Mouse (Mus musculus): ENCODE measurements at regions not wholly inside any gene's neighbourhood (a gene's known extent, or its start where the extent isn't known, plus 50 kb on each side); places are given as distances from the start of the nearest gene placed in this dataset.
A peak's percentile ranks its signal among the peaks of the same experiment; 100 is the strongest.

GRCm38 (mm10) chr11:64579826-64580225 is 143.4 kb upstream of the F930015N05Rik start:
- no peak for DNase-seq (ENCODE audit: low spot score)

GRCm38 (mm10) chr11:64586056-64586455 is 149.6 kb upstream of the F930015N05Rik start:
- DNase-seq (ENCODE audit: low spot score), result no peak

- DNase-seq (ENCODE audit: low spot score), result no peak
Observed at GRCm38 (mm10) chr11:64587034-64587710, 150.7 kb upstream of the F930015N05Rik start.

DNA sequence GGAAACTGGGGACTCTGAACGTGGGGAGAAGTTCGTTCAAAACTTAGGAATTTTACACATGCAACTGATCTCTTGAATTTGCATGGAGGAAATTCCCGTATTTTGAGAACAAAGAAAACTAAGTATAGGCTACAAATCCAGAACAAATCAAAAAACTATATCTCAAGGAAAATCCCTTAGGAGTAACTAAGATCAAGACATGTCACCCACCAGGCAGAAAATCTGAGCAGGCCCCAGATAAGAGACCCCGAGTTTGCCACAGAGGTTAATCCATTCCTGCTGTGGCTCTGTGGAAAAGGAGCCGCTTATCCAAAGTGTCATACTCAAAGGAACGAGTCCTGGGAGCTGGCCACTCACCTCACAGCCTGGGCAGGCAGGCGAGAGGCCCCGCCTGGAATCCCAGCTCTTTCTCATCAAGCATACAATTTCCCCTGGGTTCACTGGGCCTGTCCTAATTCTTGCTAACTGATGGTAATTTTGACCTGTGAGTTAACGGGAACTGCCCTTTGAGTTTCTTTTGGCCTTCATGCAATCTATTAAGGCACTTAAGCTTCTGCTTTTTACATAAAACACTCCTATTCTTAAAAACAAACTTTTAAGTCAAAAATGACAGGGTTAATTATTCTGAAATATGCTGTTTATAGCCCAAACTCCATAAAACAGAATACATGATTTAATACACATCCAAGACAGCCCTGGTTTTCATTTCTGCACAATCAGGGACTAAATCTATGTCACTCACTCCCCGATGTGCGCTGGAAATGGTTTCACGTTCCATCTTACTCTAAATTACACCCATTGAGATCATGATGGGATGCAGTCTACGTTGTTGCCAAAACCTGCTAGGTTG is 151.5 kb upstream of the F930015N05Rik start:
- DNase-seq (ENCODE audit: low spot score), result no peak

GRCm38 (mm10) chr11:64588601-64588989 is 152.1 kb upstream of the F930015N05Rik start:
- no peak for DNase-seq (ENCODE audit: low spot score)

GRCm38 (mm10) chr11:64589026-64589425 is 152.6 kb upstream of the F930015N05Rik start:
- no peak for DNase-seq (ENCODE audit: low spot score)

DNA sequence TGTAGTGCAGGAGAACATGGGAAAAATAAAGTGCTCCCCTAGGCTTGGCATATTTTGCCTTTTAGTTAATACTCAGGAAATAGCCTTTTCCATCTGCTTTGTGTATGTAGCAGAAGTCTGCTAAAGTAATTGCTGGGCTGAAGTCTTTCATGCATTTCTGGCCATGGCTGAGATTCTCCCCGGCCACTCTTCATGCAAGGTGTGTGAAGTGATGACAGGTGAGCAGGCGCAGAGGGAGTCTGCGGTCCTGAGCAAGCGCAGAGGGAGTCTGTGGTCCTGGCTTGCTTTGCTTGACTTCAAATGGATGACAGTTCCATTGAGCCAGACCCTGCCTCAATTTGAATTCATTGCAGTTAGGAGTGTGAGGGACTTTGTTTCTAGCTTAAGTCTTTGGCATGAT is 153.6 kb upstream of the F930015N05Rik start:
- no peak for DNase-seq (ENCODE audit: low spot score)

GRCm38 (mm10) chr11:64592253-64592652 is 155.8 kb upstream of the F930015N05Rik start:
- DNase-seq (ENCODE audit: low spot score), result no peak

DNA sequence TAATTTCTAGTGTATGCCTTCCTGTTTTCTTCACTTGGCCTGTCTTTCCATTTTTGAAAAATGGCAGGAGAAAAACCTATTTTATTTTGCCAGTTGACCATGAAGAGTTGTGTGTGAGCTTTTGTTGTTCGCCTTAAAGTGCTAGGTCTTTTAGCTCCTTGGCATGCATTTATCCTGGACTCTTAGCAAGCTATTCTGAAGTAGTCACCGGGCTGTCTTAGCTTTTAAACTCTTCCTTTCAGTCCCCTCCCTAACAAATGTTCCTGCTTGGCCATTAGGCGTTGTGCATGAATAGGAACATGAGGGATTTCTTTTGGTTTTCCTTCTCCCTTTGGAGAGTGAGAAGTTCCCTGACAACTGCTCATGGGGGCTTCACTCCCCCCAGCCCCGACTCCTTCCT is 160.9 kb upstream of the F930015N05Rik start:
- DNase-seq (ENCODE audit: low spot score), result no peak

GRCm38 (mm10) chr11:64599178-64599577 is 162.7 kb upstream of the F930015N05Rik start:
- DNase-seq (ENCODE audit: low spot score), result no peak

- DNase-seq (ENCODE audit: low spot score), result peak; percentile 29
Observed at GRCm38 (mm10) chr11:64600201-64601102, 164.0 kb upstream of the F930015N05Rik start.

- DNase-seq (ENCODE audit: low spot score), result no peak
Observed at GRCm38 (mm10) chr11:64609043-64609442, 172.6 kb upstream of the F930015N05Rik start.

DNA sequence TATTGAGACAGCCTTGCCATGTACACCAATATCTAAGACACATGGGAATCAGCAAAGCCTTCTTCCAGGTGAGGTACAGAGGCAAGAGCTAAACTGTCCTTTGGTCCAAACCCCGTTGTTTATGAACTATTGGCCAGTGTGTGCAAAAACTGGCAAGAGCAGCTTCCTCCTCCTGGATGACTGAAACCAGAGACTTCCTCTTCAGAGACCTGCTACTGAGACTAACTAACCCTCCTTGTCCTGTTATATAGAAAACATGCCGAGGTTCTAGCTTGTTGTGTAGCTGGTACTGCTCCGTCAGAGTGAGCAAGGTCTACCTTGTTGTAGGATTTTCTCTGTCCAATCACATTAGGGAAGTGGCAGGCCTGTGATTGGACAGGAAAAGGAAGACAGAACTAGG is 174.3 kb upstream of the F930015N05Rik start:
- DNase-seq (ENCODE audit: low spot score), result no peak

- DNase-seq (ENCODE audit: low spot score), result no peak
Observed at GRCm38 (mm10) chr11:64615140-64615539, 178.7 kb upstream of the F930015N05Rik start.

GRCm38 (mm10) chr11:64618631-64619385 is 182.4 kb upstream of the F930015N05Rik start:
- DNase-seq (ENCODE audit: low spot score), result no peak

DNA sequence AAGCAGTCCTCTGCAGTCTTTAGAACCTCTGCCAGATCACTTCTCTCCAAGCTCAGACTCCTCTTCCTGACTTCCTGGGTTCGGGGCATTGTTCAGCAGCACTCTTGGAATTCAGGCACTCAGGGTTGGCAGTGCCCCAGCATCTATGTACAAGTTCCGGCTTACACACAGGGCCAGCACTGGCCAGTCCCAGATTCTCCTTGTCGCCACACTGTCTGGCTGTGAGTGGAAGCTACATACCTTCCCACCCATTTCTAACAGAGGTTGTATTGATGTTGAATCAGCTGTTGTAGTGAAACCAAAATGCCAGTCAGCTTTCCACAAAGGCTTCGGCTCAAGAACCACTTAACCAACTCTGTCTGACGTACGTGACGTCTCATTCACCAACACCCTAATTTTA is 190.7 kb upstream of the F930015N05Rik start:
- DNase-seq (ENCODE audit: low spot score), result no peak

DNA sequence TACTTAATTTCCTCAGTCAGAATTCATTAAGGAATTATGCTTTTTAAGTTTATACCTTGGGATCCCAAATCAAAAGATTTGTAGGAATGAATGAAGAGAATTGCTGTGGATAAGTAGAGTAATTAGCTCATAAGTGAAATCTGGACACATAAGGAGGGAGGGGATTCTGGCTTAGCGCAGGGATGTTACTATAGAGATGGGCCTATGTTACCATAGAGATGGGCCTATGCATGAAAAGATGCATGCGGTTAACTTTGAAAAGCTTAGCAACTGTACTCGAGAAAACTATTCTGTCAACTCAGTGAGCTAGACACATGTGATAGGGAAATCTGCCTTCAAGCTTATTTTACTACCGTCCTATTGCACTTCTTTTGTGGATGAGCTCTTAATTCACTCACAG is 204.5 kb upstream of the F930015N05Rik start:
- no peak for DNase-seq (ENCODE audit: low spot score)

GRCm38 (mm10) chr11:64643171-64643570 is 206.7 kb upstream of the F930015N05Rik start:
- no peak for DNase-seq (ENCODE audit: low spot score)

DNA sequence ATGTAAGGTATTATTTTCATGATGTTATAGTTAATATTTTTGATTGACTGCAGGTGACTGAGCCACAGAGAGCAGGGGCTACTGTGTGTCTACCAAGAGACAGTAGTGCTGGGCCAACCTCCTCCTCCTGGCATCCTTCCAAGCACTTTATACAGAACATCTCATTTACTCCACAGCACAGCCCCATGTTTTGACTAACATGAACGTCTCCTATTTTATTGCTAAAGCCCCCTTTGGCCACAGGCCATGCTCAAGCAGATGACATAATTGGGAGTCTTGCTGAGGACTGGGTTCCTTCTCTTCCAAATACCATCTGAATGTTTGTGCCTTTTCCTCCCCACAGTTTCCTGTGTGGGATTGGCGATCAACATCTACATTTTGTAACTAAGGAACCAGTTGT is 211.5 kb upstream of the F930015N05Rik start:
- DNase-seq (ENCODE audit: low spot score), result no peak

GRCm38 (mm10) chr11:64650571-64651282 is 214.3 kb upstream of the F930015N05Rik start:
- no peak for DNase-seq (ENCODE audit: low spot score)

Measured in thymus, postnatal 0 days (tissue).